Mouse (Mus musculus) stomach, embryonic 15.5 days (tissue): ENCODE data around the gene Zfp382. TPM values are rescaled to one million over a fixed set of nuclear protein-coding genes. Genes with fewer than 3 reads are reported as not detected.

Experiments used
- ATAC-seq: fragments of 200-750 bp; cut with Nextera tagmentation; 2 replicates; pipeline ENCODE4 v1.8.0; 2017; ENCODE audit warnings: low read depth, moderate number of reproducible peaks, moderate TSS enrichment; ENCODE audit not compliant: insufficient read depth, low FRiP score
- H3K27ac ChIP-seq: fragments of 300-500 bp; sonication (generic); 2 replicates; pipeline ENCODE4 v1.5.1; 2015; ENCODE audit warnings: mild to moderate bottlenecking, inconsistent platforms
- H3K27me3 ChIP-seq: fragments of 300-500 bp; sonication (generic); replicated peaks from 2 replicates; pipeline ENCODE4 v1.6.1; 2015; ENCODE audit warnings: inconsistent platforms
- H3K36me3 ChIP-seq: fragments of 300-500 bp; sonication (generic); 2 replicates; pipeline ENCODE4 v1.6.1; 2015; ENCODE audit warnings: inconsistent platforms
- H3K4me1 ChIP-seq: fragments of 300-500 bp; sonication (generic); 2 replicates; pipeline ENCODE4 v1.6.1; 2015; ENCODE audit warnings: inconsistent platforms
- H3K4me2 ChIP-seq: fragments of 300-500 bp; sonication (generic); 2 replicates; pipeline ENCODE4 v1.6.1; 2015; ENCODE audit warnings: mild to moderate bottlenecking, inconsistent platforms
- H3K4me3 ChIP-seq: fragments of 300-500 bp; sonication (generic); replicated peaks from 2 replicates; pipeline ENCODE4 v1.5.1; 2015; ENCODE audit warnings: inconsistent platforms
- H3K9ac ChIP-seq: fragments of 300-500 bp; sonication (generic); 2 replicates; pipeline ENCODE4 v1.6.1; 2015; ENCODE audit warnings: inconsistent platforms
- H3K9me3 ChIP-seq: fragments of 300-500 bp; sonication (generic); 2 replicates; pipeline ENCODE4 v1.6.1; 2016; ENCODE audit warnings: inconsistent platforms
- WGBS: fragments of 180-500 bp; shearing (Covaris S2); methylation state at CpG from one replicate; pipeline ENCODE4 v1.1.7; 2015; 5-methylcytosine and 5-hydroxymethylcytosine counted together
- polyA plus RNA-seq: library from polyadenylated mRNA; unstranded; fragments of >200 nt; fragmentation: Nextera tagmentation; extraction: Ambion mirVana; gene quantifications from 2 replicates; pipeline ENCODE4 v1.2.1, GENCODE M21; 2015

Zfp382 gene
- polyA plus RNA-seq, result 8.8 and 10.4 TPM in 2 replicates

DNA sequence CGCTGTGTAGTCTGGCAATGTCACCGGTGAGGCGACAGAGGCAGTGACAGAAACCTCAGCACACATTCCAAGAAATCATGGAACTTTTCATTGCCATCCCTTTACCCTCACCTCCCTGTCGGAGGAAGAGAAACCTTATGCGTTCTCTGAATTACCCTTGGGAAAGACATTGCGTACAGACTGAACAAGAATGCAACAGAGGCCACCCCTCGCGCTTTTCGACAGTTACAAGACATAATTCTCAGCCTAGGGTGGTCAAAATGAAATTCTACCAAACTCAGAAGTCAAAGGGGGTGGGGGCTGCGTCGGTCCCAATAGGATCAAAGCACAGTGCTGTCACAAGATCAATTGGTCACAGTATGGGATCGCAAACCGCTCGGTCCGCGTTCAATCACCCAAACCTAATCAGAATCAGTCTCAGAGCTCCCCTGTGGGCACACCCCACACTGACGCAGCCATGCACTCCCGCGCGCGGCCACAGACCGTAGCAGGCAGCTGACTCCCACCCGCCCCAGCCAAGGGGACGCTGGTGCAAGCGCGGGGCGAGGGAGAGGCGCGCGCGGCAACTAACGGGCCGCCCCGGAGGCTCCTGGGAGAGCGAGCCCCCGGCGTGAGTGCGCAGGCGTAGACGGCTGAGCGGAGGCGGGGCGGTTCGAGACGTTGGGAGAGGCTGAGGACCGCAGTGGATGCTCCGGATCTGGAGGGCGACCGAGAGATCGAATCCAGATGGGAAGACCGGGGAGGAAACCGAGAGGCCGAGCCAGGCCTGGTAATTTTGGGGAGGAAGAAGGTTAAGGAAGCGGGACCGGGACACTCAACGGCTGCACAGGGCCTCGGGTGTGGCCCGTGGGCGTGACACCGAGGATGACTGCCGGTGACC lies at the start of gene Zfp382:
TSS of gene Zfp382 (plus strand) at position 635 of the 880 bp plus-strand sequence.
- ATAC-seq, result peak; percentile 92
- no peaks in the 10 kb centered on the region for H3K36me3 ChIP-seq
- H3K4me1 ChIP-seq, result no peaks in the 10 kb centered on the region
- under 1% methylated on average over 61 of the region's 61 CpGs for WGBS
- H3K9ac ChIP-seq, result peak within 1 kb of the TSS; percentile 50
- peak within 1 kb of the TSS; percentile 76 for H3K27ac ChIP-seq
- no peaks in the 10 kb centered on the region for H3K9me3 ChIP-seq
- peak within 1 kb of the TSS; percentile 69 for H3K4me3 ChIP-seq
- H3K27me3 ChIP-seq, result no peaks in the 10 kb centered on the region
- H3K4me2 ChIP-seq, result peak within 1 kb of the TSS; percentile 89

DNA sequence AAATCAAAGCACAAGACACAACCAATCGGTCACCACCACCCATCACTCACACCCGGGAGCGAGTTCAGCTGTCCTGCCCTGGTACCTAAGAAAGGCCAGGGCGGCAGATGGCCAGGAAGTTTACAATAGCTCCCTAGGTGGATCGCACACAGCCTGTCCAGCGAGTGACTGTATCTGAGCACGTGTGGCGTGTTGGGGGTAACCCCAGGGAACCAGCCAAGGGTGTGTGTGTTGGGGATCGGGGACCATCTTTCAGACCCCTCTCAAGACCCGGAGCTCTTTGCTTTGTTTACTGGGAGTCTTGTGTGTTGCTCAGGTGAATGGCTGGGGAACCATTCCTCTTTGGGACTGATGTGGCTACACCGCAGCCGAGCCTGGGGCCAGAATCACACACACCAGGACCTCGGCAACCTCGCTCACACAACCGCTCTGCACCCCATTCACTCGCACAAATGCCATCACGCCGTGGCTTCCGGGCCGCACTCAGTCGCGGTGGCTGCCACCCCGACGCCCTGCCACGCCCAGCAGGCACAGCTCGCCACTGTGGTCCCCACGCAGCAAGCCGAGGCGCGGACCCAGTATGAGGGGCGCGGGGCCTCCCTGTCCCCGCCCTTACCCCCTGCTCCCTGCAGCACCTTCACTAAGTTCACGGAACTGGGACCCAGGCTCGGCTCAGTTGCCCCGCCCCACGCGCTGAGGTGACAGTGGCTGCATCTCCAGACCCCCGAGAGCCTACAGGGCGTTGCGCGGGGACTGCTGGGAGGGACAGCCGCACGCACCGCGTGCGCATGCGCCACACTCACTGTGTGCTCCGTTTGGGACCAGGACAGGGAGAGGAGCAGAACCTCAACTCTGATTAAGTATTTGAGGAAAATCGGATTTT lies 49.4 kb upstream of the Zfp382 start, which contains the start of gene Zfp82:
TSS of gene Zfp82 (minus strand) at position 755 of the 883 bp plus-strand sequence.
- Histone ChIP-seq H3K4me2 (peak within 1 kb of the TSS; percentile 97), H3K9me3 (no peaks in the 10 kb centered on the region), H3K36me3 (0 out of 2 replicates have a peak, but pooled peaks cover under 1% of the 10 kb centered on the region), H3K27ac (peak within 1 kb of the TSS; percentile 64), H3K27me3 (no peaks in the 10 kb centered on the region), H3K4me3 (peak within 1 kb of the TSS; percentile 87), H3K9ac (peak within 1 kb of the TSS; percentile 63), H3K4me1 (0 out of 2 replicates have a peak, but pooled peaks cover 3% of the 10 kb centered on the region)
- ATAC-seq, result peak; percentile 92
- under 1% methylated on average over 50 of the region's 50 CpGs for WGBS

DNA sequence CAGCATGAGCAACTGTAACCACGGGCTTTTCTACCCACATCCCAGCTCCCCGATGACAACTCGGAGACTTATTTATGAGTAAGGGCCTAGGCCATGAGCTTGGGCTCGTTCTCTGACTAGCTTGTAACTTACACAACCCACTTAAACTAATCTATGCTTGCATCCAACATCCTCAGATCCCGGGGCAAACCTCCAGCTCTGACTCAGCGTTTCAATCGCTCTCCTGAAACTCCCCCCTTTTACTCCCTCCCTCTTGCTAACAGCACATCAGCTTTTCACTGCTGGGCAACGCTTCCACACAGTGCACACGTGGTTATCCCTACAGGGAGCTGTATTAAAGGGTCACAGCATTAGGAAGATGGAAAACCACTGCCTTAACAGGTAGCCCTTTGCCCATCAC lies 35.2 kb upstream of the Zfp382 start:
- no peak overlapping the region for H3K4me2 ChIP-seq
- H3K4me1 ChIP-seq, result peaks cover 12% of the 10 kb centered on the region
- 85% methylated on average over 9 of the region's 9 CpGs for WGBS
- no peak overlapping the region for H3K4me3 ChIP-seq
- no peaks in the 10 kb centered on the region for H3K27me3 ChIP-seq
- ATAC-seq, result no peak
- no peaks in the 10 kb centered on the region for H3K9me3 ChIP-seq
- H3K36me3 ChIP-seq, result peaks cover 8% of the 10 kb centered on the region; the same call in 1 of the 2 replicates
- H3K27ac ChIP-seq, result no peak overlapping the region
- no peak overlapping the region for H3K9ac ChIP-seq

DNA sequence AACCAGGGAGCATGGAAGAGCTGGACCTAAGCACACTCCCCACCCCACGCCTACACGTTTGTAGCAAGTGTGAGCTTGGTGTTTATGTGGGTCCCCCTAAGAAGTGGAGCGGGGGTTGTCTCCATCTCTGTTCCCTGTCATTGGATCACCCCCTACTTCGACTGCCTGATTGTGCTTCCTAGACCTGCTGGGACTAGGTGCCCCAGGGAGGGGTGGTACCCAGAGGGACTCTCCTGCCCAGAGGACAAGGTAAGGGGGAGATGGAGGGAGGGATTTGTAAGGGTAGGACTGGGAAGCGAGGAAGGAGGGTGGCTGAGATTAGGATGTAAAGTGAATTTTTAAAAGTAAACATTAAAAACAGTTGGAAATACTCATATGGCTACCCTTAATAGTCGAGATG lies 32.3 kb upstream of the Zfp382 start:
- Histone ChIP-seq H3K4me3 (peak overlapping the region; percentile 69), H3K4me2 (peak overlapping the region; percentile 77), H3K9ac (peak overlapping the region; percentile 49; the same call in 1 of the 2 replicates), H3K9me3 (no peaks in the 10 kb centered on the region), H3K27ac (no peak overlapping the region), H3K4me1 (peaks cover 17% of the 10 kb centered on the region), H3K36me3 (peaks cover 8% of the 10 kb centered on the region; the same call in 1 of the 2 replicates), H3K27me3 (no peaks in the 10 kb centered on the region)
- WGBS, result 9% methylated on average over 6 of the region's 6 CpGs
- no peak for ATAC-seq

DNA sequence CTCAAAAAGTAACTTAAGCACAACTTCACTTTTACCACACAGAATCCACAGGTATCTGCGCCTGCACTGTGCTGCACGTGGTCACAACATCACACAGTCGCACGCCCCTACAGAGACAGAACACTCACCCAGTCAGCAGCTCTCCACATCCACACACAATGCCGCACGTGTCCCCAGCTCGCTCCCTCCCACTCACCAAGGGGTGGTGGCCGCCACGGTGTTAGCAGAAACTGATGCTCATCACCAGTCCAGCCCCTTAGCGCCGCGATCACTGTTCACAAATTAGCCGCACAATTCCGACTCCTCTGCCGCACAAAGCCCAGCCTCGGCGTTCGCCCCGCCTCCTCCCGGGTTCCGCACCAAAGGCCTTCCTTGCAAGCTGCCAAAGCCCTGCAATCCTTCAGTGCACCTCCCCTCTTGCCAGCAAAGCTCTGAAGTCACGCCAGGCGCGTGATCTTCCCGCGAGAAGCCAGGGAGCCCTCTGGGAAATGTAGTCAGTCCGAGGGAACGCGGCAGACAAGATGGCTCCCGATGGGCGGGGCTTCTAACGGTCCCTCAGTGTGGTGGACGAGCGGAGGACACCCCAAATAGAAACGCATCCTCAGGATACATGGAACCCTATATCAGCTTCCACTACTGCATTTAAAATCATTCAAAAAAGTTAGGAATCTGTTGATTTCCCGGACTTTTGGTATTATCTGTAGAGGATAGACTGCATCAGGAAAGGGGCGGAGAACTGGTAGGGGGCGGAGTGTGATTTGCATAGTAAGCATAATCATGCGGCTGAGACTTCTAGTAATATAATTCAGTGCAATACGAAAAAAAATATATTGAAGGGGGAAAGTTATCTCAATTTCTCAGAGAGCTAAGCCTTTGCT lies 31.4 kb upstream of the Zfp382 start, which contains the start of the genes Gm26920 and Zfp566:
TSS of gene Gm26920 (minus strand) at position 319 of the 878 bp plus-strand sequence.
TSS of gene Zfp566 (minus strand) at position 436 of the 878 bp plus-strand sequence.
- peaks cover 17% of the 10 kb centered on the region for H3K4me1 ChIP-seq
- peak within 1 kb of the TSS; percentile 77 for H3K4me2 ChIP-seq
- peak; percentile 93 for ATAC-seq
- under 1% methylated on average over 40 of the region's 40 CpGs for WGBS
- H3K9ac ChIP-seq, result peak within 1 kb of the TSS; percentile 49; the same call in 1 of the 2 replicates
- peak within 1 kb of the TSS; percentile 69 for H3K4me3 ChIP-seq
- peak within 1 kb of the TSS; percentile 88 for H3K27ac ChIP-seq
- H3K27me3 ChIP-seq, result no peaks in the 10 kb centered on the region
- H3K36me3 ChIP-seq, result peaks cover 4% of the 10 kb centered on the region; the same call in 1 of the 2 replicates
- no peaks in the 10 kb centered on the region for H3K9me3 ChIP-seq

DNA sequence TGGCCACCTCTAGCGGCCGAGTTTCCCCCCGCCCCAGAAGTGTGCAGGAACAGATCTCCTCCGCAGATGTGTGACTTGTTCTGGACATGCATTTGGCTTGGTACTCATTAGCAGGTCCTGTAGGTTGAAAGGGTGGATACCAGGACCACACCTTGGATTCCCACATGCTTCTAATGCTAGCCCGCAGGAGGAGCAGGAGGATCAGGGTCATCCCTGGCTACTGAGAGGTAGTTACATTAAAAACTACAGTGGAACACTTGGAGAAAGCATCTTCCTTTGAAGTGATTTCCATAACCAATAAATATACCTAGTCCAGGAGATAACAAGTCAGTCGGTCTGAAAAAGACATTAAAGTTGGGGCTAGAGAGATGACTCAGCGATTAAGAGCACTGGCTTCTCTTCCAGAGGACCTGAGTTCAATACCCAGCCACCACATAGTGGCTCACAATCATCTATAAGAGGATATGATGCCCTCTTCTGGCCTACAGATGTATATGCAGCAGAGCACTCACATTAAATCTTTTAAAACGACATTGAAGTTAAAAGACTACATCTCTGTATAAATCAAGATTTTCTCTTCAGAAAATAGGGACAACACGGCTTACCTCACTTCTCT lies 30.7 kb upstream of the Zfp382 start:
- peak overlapping the region; percentile 69 for H3K4me3 ChIP-seq
- H3K4me2 ChIP-seq, result peak overlapping the region; percentile 77
- peak overlapping the region; percentile 25; the same call in 1 of the 2 replicates for H3K9ac ChIP-seq
- no peak for ATAC-seq
- H3K4me1 ChIP-seq, result peaks cover 20% of the 10 kb centered on the region
- H3K27me3 ChIP-seq, result no peaks in the 10 kb centered on the region
- H3K27ac ChIP-seq, result peak overlapping the region; percentile 88
- WGBS, result 6% methylated on average over 9 of the region's 9 CpGs
- no peaks in the 10 kb centered on the region for H3K9me3 ChIP-seq
- H3K36me3 ChIP-seq, result no peaks in the 10 kb centered on the region

DNA sequence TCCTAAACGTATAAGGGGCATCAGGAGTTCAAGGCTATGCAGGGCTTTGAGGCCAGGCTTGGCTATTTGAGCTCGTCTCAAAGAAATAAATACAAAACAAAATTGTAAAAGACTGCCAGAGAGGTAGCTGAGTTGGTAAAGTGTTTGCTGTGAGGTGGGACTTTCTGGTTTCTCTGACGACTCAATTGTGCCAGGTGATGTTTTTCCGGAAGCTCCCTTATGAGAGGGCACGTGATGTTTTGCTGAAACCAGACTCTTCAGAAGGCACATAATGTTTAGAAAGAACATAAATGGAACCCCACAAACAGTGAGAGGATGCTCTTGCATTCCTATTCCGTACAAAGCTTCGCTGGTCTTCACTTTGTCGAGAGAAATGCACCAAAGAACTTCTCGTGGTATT lies 29.1 kb upstream of the Zfp382 start:
- Histone ChIP-seq H3K4me2 (no peak overlapping the region), H3K36me3 (0 out of 2 replicates have a peak, but pooled peaks cover 3% of the 10 kb centered on the region), H3K4me1 (peaks cover 28% of the 10 kb centered on the region), H3K4me3 (no peak overlapping the region), H3K9ac (no peak overlapping the region), H3K27ac (no peak overlapping the region), H3K27me3 (no peaks in the 10 kb centered on the region), H3K9me3 (no peaks in the 10 kb centered on the region)
- ATAC-seq, result no peak
- 82% methylated on average over 9 of the region's 9 CpGs for WGBS

DNA sequence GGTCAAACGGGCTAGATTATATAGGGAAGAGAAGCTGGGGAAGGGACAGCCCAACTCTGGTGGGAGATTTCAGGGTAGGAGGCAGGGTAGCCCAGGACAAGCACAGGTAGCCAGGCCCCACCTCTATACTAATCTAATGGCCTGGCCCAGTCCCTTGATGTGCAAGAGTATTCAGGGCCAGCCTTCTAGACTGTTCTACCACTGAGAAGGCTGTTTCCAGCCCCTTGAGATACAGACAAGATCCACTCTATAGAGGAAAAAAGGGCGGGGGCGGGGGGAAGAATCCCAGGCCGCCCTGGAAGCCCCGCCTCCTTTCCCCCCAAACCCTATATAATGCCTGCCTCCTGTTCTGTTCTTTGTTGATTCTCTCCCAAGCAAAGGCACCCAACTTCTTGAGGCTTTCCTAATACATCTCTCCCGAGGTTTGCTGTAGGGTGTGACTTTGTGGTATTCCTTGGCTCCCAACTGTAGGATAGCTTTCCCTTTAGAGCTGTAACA lies 27.8 kb upstream of the Zfp382 start:
- Histone ChIP-seq H3K4me2 (peak overlapping the region; percentile 52), H3K9ac (no peak overlapping the region), H3K27me3 (no peaks in the 10 kb centered on the region), H3K9me3 (no peaks in the 10 kb centered on the region), H3K27ac (no peak overlapping the region), H3K4me1 (peaks cover 27% of the 10 kb centered on the region), H3K4me3 (peak overlapping the region; percentile 77), H3K36me3 (peaks cover 9% of the 10 kb centered on the region)
- ATAC-seq, result no peak
- 65% methylated on average over 6 of the region's 6 CpGs for WGBS

DNA sequence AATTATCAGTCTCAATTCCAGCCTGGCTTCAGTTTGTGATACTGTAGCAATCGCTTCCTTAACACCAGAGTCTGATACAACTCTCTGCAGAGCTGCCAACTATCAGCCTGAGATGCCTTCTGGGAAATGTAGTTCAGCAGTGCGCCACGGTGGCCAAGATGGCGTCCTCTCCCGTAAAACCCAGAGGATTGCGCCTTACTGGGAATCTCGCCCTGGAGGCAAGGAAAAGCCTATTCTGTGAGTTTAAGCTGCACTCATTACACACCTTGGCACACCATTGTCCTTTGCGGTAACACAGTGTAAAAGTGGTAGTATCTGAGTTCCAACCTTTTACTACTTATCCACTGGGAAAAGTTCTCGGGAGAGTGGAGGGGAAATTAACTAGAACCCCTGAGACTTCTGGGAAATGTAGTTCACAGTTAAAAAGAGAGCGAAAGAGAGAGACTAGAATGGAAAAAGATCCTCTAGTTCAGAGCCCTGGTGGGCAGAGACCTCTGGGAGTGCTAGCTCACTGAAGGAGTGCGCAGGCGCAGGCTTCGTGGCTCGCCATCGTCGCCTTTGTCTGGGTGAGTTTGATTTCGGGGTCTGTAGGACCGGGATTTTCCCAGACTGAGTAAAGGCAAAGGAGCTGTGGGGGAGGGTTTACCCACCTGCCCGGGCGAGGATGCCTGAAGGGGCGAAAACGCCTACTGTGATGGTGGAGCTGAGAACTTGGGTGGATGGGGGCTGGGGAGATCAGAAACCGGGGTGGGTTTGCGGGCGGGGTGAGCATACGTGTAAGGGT lies 26.9 kb upstream of the Zfp382 start, which contains the start of gene Zfp260:
TSS of gene Zfp260 (plus strand) at position 132 of the 784 bp plus-strand sequence.
- Histone ChIP-seq H3K36me3 (peaks cover 15% of the 10 kb centered on the region), H3K9me3 (no peaks in the 10 kb centered on the region), H3K4me2 (peak within 1 kb of the TSS; percentile 64), H3K27me3 (no peaks in the 10 kb centered on the region), H3K27ac (peak within 1 kb of the TSS; percentile 98), H3K4me1 (peaks cover 21% of the 10 kb centered on the region), H3K9ac (peak within 1 kb of the TSS; percentile 80), H3K4me3 (peak within 1 kb of the TSS; percentile 77)
- WGBS, result under 1% methylated on average over 26 of the region's 26 CpGs
- peak; percentile 82 for ATAC-seq
